Mouse (Mus musculus) NIH3T3 (cell line): ENCODE results near the gene Exoc6.
A peak's percentile ranks its signal among the peaks of the same experiment; 100 is the strongest.
"Not testable (repeated sequence)": the region's sequence is repeated elsewhere in the genome, so short reads cannot be mapped to it uniquely, and the experiment has no call there.

Source experiments
- DNase-seq: peaks from one replicate; pipeline ENCODE4 v3.0.0-alpha.2; 2012; ENCODE audit warnings: low read depth

Gene Exoc6

DNA sequence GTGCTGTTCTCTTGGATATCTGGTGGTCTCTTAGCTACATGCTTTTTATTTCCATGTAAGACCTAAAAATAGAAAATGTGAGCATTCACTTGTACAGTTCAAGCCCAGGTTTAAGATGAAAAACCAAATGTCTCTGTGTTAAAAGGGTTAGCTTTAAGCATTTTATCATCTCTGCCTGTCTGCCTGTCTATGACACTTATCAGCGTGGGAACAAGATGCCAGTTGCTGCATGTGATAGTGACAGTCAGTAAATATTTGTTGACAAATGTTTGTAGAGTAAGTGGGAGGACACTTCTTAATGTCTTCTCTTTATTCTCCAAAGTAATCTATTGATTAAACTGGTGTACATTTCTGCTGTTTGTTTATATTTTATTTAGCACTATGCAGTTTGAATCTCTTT lies 12.5 kb upstream of the Exoc6 start:
- no peak for DNase-seq

DNA sequence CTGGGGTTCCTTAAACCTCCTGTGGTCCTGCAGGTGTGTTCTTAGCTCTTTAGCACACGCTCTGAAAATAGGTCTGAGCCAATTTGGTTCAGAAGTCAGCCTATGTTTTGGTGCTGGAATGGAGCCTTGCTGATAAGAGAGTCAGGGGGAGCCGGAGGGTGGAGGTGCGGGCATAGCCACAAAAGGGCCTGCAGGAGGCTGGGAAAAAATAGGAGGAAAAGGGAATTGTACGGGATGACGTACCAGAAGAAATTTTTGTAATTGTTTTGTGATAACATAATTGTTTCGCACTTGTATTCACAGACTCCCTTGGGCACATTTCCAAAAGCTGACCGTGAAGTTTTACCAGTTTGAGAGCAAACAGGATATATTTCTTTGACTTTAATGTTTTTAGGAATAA lies 10.0 kb upstream of the Exoc6 start:
- no peak for DNase-seq

DNA sequence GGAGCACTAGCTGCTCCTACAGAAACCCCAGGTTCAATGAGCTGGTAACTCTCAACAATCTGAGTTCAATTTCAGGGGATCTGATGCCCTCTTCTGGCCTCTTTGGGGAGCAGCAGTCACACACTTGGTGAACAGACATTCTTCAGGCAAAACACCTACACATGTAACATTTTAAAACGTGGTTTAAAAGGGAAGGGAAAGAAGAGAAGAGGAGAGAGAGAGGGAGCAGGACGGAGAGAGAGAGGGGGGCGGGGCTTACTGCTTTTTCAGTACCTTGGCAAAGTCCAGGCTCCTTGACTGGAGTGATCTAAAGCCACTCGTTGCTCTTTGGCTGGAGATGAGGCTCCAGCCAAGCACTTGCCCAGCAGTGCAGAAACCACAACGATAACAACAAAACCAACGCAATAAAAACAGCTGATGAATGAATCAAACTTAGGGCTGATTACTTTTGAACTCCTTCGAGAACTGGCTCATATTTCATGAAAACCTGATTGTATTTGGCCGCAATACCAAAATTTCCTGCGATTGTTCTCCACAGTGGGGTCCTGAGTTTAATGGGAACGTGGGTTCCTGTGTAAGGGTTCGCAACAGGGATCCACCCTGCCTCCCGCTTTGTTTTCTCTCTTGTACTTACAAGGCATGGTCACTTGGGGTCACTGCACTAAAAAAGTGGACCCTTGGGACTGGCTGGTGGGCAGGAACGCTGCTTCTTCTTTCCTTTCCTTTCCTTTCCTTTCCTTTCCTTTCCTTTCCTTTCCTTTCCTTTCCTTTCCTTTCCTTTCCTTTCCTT lies 6.5 kb upstream of the Exoc6 start:
- peak; percentile 65 for DNase-seq

DNA sequence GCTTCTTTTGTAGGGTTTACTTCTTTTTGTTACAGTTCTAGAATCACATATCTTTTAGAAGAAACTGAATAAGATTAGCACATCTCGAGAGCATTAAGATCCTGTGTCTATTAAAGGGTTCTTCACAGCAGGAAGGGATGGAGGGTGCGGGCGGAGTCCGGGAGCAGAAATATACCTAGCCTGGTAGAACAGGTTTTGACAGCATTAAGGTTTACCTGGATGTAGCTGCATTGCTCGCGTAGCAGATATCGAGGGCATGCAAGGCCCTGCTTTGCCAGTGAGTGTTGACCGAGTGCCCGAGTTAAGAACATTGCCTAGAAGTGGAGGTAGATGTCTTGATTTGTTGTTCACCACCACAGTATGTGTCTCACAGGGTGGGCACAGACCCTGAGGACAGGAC lies 5.7 kb upstream of the Exoc6 start:
- no peak for DNase-seq

DNA sequence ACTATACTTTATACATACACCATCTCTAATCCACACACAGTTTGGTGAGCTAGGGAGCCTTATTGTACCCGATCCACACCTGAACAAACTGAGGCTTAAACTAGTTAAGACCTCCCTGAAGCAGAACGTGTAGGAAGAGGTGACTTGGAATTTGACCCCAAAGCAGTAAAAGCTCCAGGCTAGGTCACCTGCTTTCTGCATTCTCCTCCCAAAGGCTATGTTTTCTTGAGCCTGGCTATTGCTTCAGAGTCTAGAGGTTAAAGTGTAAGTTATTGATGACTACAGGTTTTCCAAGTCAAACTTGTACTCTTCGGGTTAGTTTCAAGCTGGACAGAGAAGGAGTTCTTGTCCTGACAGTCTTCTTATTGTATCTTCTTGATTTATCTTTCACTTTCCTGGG lies 5.0 kb upstream of the Exoc6 start:
- DNase-seq, result no peak

DNA sequence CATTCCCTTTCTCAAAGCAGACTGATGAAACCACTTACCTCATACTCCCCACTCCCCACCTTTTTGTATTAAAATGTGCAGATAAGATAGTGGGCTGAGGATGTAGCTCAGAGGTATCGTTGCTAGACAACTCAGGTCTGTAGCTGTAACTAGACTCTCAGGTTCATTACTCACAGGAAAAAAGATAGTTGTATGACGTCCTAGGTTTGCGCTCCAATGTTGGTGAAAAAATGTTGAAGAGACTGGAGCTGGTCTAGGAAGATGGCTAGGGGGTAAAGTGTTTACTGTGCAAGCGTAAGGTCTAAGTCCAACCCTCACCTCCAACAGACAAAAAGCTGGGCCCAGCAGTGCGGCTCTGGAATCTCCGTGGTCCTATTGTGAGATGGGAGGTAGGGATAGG lies 4.5 kb upstream of the Exoc6 start:
- no peak for DNase-seq

DNA sequence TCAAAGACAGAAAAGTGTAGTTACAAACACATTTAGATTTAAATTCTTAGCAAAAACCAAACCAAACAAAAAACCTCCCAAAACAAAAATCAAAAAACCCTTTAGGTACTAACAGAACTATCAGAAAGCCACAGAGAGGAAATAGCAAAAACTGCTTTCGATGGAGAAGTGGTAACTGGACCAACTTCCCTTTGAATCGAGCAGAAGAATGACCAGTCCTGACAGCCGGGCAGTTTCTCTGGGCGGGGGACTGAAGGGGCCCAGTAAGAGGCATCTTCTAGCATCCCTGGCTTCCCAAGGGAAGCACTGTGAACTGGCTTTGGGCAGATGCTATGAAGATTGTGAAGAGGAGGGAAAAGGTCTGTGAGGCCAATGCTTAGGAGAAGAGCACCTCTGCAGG lies 3.4 kb upstream of the Exoc6 start:
- no peak for DNase-seq

DNA sequence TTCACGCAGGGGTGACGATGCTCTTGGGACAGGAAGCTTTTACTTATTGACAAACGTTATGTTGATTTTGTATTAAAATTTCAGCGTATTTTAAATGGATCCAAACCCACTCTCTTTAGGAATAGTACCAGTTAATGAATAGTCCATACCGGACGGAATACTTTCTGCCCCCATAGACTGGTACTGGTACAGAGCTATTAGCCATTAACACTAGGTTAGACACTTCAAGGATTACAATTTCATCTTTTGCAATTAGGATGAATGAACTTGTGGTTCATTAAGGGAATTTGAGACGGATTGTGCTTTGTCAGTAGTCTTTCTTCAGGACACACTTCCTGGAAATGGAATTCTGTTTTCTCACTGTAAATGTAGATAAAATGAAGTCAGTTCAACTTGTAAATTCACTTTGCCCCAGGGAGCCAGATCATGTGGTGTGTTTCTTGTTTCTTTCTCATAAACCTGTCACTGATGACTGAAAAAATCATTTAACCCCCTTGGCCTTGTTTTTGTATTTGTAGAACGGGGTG lies 885 bp downstream of the Exoc6 start:
- no peak for DNase-seq

DNA sequence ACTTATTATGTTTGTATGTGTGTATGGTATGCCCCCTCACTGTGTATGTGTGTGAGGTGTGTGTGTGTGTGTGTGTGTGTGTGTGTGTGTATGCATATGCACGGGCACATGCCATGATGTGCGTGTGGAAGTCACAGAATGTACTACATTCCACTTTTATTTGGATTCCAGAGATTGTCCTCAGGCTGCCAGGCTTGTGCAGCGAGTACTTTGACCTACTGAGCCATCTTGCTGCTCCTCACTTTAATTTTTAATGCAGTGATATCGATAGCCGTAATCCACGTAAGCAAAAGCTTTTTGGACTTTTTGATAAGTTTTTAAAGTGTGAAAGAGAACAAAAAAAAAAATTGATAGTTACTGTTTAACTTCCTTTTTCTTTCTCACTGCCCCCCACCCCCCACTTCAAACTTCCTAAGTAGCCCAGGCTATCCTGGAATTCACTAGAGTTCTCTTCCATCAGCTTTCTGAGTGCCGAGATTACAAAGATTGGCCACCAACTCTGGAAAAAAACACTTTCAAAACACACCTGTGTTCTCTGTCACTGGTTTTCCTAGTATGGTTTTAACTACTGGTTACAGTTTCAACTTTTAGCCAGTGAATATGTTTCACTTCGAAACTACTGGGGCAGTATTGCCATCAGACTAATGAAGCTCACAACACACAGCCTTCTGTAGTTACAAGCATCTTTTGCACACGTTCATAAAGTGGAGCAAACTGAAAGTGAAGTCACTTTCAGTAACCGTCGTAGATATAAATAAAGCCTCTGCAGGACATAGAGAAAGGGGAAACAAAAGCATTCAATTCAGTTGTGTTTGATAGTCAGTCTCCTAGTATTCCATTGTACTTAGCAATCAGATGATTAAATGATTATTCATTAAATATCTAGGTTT lies 3.4 kb downstream of the Exoc6 start:
- no peak for DNase-seq

DNA sequence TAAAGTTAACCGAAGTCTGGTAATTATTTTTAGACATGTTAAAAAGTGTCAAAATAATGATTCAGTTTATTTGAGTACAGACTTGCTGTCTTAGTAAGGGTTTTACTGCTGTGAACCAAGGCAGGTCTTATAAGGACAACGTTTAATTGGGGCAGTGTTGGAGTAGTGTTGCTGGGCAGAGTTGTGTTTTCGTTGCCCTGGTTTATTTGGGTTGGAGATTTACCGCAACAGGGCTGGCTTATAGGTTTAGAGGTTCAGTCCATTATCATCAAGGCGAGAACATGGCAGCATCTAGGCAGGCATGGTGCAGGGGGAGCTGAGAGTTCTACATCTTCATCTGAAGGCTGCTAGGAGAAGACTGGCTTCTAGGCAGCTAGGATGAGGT lies 4.0 kb downstream of the Exoc6 start:
- not testable (repeated sequence) for DNase-seq

DNA sequence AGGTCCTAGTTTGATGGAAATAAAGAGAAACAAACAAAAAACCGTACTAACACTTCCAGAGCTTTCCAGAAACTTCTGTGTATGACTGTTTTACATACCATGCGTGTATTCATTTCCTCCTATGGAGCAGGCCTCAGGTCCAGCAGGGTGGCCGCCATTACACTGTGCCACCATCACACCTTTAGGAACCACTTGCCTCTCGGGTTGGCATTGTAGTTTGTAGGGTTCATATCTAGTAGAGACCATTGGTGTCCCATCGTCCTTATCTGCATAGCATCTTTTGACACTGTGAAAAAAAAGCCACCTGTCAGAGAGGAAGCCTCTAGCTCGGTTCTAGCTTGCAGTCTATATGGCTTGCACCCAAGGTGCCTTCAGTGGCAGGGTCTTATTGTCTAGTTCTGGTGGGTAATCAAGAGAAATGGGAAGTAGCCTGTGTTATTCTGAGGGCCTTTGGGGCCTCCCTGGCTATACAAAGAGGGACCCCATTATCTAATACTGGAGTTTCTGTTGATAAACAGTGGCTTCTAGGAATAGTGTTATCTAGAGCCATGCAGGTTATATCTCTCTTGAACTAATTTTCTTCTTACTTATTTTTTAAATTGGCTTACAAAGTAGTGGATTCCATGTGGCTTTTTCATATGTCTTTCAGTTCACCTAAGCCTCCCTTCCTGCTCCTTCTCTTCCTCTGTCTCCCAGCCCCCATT lies 5.8 kb downstream of the Exoc6 start:
- no peak for DNase-seq

DNA sequence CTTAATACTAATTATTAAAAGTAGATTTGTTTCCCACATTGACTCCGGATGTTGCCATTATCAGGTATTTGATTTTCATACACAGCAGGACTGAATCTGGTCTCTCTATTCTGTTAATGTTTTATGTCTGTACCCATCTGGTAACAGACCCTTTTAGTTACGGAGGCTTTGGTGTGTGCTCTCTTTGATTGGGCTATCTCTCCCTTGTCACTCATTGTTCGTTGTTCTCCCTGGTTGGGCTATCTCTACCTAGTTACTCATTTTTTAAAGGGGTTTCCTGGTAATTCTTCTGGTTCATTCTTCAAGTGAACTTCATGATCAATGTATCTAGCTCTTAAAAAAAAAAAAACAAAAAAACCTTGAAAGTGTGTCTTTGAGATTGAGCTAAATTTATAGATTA lies 7.7 kb downstream of the Exoc6 start:
- DNase-seq, result no peak

DNA sequence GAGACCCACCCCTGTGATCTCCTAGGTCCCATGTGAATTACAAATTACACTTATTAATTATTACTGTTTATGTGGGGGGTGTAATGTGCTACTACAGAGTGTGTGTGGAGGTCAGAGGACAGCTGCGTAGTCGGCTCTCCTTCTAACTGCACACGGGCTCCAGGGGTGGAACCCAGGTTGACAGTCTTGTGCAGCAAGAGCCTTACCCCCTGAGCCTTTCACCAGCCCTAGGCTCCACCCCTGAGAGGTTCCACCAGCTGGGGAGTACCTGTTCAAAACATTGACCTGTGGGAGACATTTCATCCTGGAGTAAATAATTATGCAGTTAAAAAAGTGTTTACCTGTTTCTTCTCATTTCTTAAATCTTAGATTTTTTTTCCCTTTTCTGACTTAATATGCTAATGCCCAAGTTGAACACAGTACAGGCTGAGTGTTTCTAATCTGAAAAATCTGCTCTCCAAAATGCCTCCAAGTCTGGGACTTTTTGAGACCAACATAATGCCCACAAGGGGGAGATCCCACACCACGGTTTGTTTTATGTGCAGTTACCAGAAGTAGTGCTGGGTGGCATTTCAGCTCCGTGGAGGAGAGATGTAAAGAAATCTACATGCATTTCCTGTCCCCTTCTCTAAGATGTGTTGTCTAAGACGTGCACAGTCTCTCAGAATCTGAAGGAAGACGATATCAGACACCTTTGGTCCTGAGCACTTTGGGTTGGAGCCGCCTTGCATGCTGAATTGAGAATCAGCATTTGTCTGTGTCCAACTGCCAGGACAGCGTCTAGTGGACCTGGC lies 9.3 kb downstream of the Exoc6 start:
- peak; percentile 74 for DNase-seq

DNA sequence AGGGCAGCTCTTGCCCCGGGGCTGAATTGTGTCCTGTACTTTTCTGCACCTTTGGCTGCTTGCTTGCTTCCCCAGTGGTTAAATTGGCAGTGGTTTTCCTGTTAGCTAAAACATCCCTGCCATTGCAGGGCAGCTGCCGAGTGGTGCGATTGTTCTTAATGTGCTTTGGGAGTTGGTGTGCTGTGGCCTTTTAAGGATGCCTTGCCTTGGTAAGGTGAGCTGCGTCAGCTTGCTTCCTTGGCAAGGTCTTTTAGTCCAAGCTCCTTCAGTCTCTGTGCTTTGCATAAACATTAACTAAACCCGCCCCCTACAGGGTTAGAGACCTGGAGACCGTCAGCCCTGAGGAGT lies 9.8 kb downstream of the Exoc6 start:
- no peak for DNase-seq

DNA sequence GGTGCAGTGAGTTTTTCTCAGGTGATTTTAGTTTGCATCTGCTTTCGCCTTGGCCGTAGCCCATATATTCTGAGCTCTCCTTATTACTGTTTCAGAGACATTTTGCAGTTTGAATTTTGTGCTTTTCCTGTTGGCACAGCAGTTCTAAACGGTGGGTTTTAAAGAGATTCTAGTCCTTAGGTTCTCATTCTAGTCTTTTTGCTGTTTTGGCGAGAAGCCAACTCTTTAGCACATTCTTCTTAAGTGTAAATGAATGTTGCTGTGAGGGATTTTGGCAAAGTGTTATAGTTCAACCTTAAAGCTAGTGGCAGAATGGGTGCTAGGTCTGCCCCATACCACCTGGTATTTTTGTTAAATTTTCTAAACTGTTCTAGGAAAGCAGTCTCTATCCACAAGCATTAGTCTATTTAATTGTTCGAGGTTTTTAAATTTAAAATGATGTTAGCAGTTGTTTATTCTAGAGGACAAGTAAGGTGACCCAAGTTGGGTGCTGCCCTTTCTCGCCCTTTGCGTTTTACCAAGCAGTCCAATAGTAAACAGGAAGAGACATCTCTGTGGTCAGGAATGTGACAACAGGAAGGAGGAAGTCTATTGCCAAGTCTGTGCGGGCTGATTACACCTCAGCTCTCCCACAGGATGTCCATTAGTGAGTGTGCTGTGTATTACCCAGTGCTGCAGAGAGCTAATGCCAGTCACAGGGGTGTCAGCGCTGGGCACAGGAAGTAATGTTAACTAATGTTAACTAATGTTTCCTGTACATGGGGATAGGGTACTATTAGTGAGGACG lies 11.1 kb downstream of the Exoc6 start:
- no peak for DNase-seq

DNA sequence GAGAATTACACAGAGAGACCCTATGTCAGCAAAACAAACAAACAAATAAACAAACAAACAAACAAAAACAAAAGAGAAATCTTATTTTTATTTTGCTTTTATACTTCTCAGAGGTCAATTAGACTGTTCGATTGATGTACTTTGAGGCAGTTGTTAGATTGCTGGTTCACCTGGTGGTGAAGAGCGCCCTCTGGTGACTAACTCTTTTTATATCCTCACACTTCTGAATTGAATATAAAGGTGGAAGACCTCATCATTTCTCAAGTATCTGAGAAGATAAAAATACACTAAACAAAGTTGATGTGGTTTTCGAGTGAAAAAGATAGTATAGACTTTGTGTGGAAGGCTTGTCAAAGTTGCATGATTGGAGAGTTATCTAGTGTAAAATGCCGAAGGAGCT lies 13.5 kb downstream of the Exoc6 start:
- peak; percentile 82 for DNase-seq

DNA sequence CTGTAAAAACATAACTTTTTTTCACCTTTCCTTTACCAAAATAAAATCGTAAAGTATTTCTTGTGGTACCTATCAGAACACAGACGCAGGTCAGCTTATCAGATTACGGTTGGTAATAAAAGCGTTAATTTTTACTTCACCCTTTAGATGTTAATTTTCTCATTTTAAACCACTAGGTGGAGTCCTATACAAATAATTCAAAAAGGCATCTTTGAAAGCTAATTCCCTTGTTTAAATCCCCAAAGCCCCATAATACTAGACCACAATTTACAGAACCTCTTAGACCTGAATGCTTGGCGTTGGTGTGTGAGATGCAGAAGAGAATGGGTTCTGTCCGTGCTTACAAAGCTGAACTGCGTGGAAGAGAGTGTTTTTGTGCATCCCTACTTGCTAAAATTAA lies 15.6 kb downstream of the Exoc6 start:
- DNase-seq, result peak; percentile 62

DNA sequence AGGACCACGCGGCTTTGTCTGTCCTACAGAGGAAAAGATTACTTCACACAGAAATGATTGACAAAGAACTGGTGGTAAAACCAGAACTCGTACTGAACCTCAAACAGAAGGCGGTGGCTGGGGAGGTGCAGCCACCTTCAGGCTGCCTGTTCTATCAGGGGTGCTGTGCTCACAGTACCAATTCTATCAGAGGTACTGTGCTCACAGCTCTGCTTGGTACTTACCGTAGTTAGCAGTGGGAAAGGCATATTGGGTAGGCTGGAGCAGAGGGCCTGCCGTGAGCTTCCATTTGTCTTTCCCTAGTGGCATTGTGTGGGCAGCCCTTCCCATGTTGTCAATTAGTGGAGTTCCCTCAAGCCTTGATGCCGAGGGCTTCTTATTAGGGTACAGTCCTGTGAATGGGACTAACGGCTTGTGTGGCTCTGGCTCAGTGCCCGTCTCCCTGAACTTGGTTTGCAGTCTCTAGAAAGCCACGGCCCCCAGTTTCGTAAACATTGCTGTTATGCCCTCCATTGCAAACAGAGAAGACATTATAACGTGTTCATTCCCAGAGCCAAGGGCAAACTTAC lies 19.1 kb downstream of the Exoc6 start:
- DNase-seq, result no peak

DNA sequence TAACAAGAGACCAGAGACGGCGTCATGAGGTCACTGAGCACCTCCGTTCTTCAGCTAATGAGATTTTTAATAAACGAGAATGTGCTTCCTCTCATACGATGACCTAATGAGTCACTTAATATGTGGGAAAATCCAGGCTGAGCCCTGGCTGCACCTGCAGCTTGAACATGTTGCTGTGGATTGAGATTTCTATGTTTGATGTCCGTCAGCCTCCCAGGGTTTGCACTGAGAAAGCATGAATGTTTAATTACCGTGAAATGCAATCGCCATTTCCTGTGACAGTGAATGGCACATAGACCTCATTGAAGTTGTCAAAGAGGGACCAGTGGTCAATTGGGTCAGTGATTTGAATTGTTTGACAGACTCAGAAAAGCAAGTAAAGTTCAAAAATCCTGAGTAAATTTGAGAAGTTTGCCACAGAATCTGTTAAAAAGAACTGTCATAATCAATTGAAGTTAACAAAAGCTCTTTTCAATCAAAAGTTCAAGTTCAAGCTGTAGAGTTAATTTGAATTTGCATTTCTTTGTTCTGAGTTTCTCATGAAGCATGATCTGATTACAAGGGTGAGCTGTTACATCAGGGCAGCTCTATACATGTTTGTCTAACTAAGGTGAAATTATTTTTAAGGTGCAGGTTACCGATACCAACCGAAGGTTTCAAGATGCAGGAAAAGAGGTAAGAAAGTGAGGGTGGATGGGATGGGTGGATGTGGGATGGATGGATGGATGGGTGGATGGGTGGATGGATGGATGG lies 20.9 kb downstream of the Exoc6 start:
- DNase-seq, result no peak

DNA sequence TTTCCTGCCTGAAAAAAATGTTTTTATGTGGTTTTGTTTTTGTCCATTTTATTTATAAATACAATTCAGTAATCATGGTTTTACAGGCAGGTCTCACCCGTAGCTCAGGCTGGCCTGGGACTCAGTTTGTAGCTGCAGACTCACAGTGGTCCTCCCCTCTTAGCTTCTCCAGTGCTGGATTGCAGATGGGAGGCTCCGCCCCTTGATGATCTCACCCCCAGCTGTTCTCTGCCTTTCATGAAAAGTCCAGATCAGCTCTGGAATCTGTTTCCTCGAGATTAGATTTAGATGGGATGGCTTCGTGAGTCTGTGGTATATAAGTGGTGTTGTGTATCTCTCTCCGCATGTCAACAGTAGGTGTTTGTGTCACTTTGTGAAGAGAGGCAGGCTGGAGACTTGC lies 24.6 kb downstream of the Exoc6 start:
- DNase-seq, result peak; percentile 42
